Mouse (Mus musculus): Measurements from ENCODE around the gene Tsc22d4.

DNA sequence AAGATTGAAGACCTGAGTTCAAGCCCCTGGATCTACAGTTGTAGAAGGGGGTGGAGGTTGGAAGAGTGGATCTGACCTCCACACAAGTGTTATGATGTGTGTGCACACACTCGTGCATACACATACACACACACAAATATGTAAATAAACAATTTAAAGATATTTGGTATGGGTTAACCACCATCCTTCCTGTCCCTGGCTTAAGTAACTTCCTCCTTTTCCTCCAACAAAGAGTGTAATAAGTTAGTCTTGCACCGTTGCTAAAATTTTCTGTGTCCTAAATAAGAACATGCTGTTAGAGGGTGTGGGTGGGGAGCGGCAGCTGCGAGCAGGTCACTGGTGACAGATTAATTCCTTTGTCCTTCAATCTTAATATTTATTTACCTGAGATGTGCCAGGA, 49.6 kb upstream of the Tsc22d4 start:
- TF ChIP-seq POLR2A (IDR thresholded peaks at IDR 0.05; ENCODE audit: insufficient read depth, low read depth, low read length) (no peak), CTCF (IDR thresholded peaks at IDR 0.05; ENCODE audit: insufficient read depth, low read depth, low read length) (no peak)

Measured in olfactory bulb, adult 2 months (tissue).